In genomic region chr13:99459612-99460011, GRCm38 (mm10) we compare ENCODE assay signal across 10 mouse cellular contexts. TPM values are rescaled to one million over a fixed set of nuclear protein-coding genes. Genes with fewer than 3 reads are reported as not detected.
A peak's percentile ranks its signal among the peaks of the same experiment; 100 is the strongest.
DNase-seq lines count a peak whose midpoint lies in the region; ATAC-seq and TF ChIP-seq lines count a peak whose summit lies in the region.
"Had no signal": no experiment of that assay in that cellular context is flagged by ENCODE, and none has a peak within 500 bp of the region (broad histone marks: within the 10 kb centered on the region; RNA-seq: fewer than 3 reads in every experiment).

No protein-coding gene starts in this region.

- no peaks in the 10 kb centered on the region for H3K27me3 ChIP-seq in lung, embryonic 14.5 days (ENCODE audit: insufficient read depth, low read length)
- H3K27me3 ChIP-seq in forebrain, embryonic 16.5 days (replicated peaks; ENCODE audit: control insufficient read depth, insufficient read depth, low read length) = no peaks in the 10 kb centered on the region
- no peaks in the 10 kb centered on the region for H3K27me3 ChIP-seq in midbrain, embryonic 15.5 days (replicated peaks)

- no peak overlapping the region for H3K4me3 ChIP-seq in lung, embryonic 14.5 days (ENCODE audit: low read depth, low read length)
- H3K4me3 ChIP-seq in forebrain, embryonic 16.5 days (replicated peaks; ENCODE audit: low read length) = no peak overlapping the region
- H3K4me3 ChIP-seq in midbrain, embryonic 15.5 days = no peak overlapping the region
- H3K4me3 ChIP-seq: megakaryocyte, embryonic 14.5 days had no signal

- H3K9ac ChIP-seq in lung, embryonic 14.5 days = no peak overlapping the region
- no peak overlapping the region for H3K9ac ChIP-seq in forebrain, embryonic 16.5 days (replicated peaks; ENCODE audit: low read depth, low read length)
- H3K9ac ChIP-seq in midbrain, embryonic 15.5 days = no peak overlapping the region

- no peak overlapping the region for H3K4me2 ChIP-seq in lung, embryonic 14.5 days
- H3K4me2 ChIP-seq in forebrain, embryonic 16.5 days (ENCODE audit: low read length) = no peak overlapping the region
- H3K4me2 ChIP-seq in midbrain, embryonic 15.5 days = no peak overlapping the region

- H3K4me1 ChIP-seq in lung, embryonic 14.5 days (ENCODE audit: insufficient read depth) = no peaks in the 10 kb centered on the region
- H3K4me1 ChIP-seq in forebrain, embryonic 16.5 days (replicated peaks; ENCODE audit: control insufficient read depth, insufficient read depth, low read length) = peaks cover 30% of the 10 kb centered on the region
- peaks cover 26% of the 10 kb centered on the region for H3K4me1 ChIP-seq in midbrain, embryonic 15.5 days
- H3K4me1 ChIP-seq: megakaryocyte, embryonic 14.5 days had no signal

- no peaks in the 10 kb centered on the region for H3K9me3 ChIP-seq in lung, embryonic 14.5 days (ENCODE audit: low read depth, low read length)
- no peaks in the 10 kb centered on the region for H3K9me3 ChIP-seq in forebrain, embryonic 16.5 days (ENCODE audit: control insufficient read depth, low read length)
- H3K9me3 ChIP-seq in midbrain, embryonic 15.5 days = no peaks in the 10 kb centered on the region

- H3K36me3 ChIP-seq in lung, embryonic 14.5 days (ENCODE audit: insufficient read depth) = no peaks in the 10 kb centered on the region
- H3K36me3 ChIP-seq in forebrain, embryonic 16.5 days (ENCODE audit: control insufficient read depth, insufficient read depth) = peaks cover 14% of the 10 kb centered on the region
- 0 out of 2 replicates have a peak, but pooled peaks cover 18% of the 10 kb centered on the region for H3K36me3 ChIP-seq in midbrain, embryonic 15.5 days (replicated peaks)

- no peak for ATAC-seq in lung, embryonic 14.5 days (ENCODE audit: insufficient read depth)
- no peak for ATAC-seq in forebrain, embryonic 16.5 days
- no peak for ATAC-seq in midbrain, embryonic 15.5 days (replicated peaks)

- TF ChIP-seq CTCF in lung, embryonic 14.5 days (IDR thresholded peaks at IDR 0.05; ENCODE audit: low read depth) = no peak

- H3K27ac ChIP-seq in lung, embryonic 14.5 days (ENCODE audit: low read depth) = no peak overlapping the region
- peak overlapping the region; percentile 92 for H3K27ac ChIP-seq in forebrain, embryonic 16.5 days (ENCODE audit: low read length)
- H3K27ac ChIP-seq in midbrain, embryonic 15.5 days = peak overlapping the region; percentile 67; the same call in 1 of the 2 replicates

- WGBS in lung, embryonic 14.5 days = 70% methylated on average over 4 of the region's 4 CpGs
- WGBS in forebrain, embryonic 16.5 days = 62% methylated on average over 4 of the region's 4 CpGs
- 81% methylated on average over 4 of the region's 4 CpGs for WGBS in midbrain, embryonic 15.5 days

- peak; percentile 75 for DNase-seq in gastrocnemius, adult 18-20 months (ENCODE audit: low spot score)
- no peak for DNase-seq in gastrocnemius, postnatal 4 days (ENCODE audit: low spot score in 2 of 2)
- peak; percentile 45 for DNase-seq in lung, embryonic 14.5 days
- DNase-seq in lung, postnatal 36 days = no peak
- DNase-seq in left cerebral cortex, adult 9 months (ENCODE audit: low spot score in 2 of 2) = no peak
- DNase-seq in right cerebral cortex, adult 2 months (ENCODE audit: low spot score in 2 of 2) = no peak
- DNase-seq: heart, postnatal 10 days had no signal

RNA-seq across cellular contexts. Expression of gene Map1b, which starts 56.7 kb away (rescaled TPM):
- total RNA-seq in gastrocnemius, adult 18-20 months (2021) = 10 to 100 TPM in 1 of 2 experiments, 1 to 10 TPM in 1; 7.1 to 11.5 TPM
- 10 to 100 TPM; 60.8 to 63.4 TPM for total RNA-seq in gastrocnemius, postnatal 4 days (2021)
- polyA plus RNA-seq in lung, embryonic 14.5 days (2014; fragmentation: Nextera tagmentation; extraction: Ambion mirVana) = 72.2 and 73.3 TPM in 2 replicates
- polyA plus RNA-seq in forebrain, embryonic 16.5 days (2015; fragmentation: Nextera tagmentation; extraction: Ambion mirVana) = 1,972 and 2,055 TPM in 2 replicates
- 2,126 and 2,223 TPM in 2 replicates for polyA plus RNA-seq in midbrain, embryonic 15.5 days (2015; fragmentation: Nextera tagmentation; extraction: Ambion mirVana)

Comparison
In these comparisons a context has a peak if more than half of its experiments do, and no peak if none do; other contexts are left out.
1. DNase-seq: peak in gastrocnemius, adult 18-20 months (single experiment) and lung, embryonic 14.5 days (single experiment); none in gastrocnemius, postnatal 4 days (0 of 2), lung, postnatal 36 days (single experiment), left cerebral cortex, adult 9 months (0 of 2) and right cerebral cortex, adult 2 months (0 of 2).
2. RNA of gene Map1b, which starts 56.7 kb away (polyA plus RNA-seq): 2,126 to 2,223 TPM in midbrain, embryonic 15.5 days and 1,972 to 2,055 TPM in forebrain, embryonic 16.5 days; 72.2 to 73.3 TPM in lung, embryonic 14.5 days; every median in the first group is over 10 times any median in the second.